Mouse (Mus musculus) forebrain, embryonic 15.5 days (tissue): ENCODE measurements at regions not wholly inside any gene's neighbourhood (a gene's known extent, or its start where the extent isn't known, plus 50 kb on each side); places are given as distances from the start of the nearest gene placed in this dataset.

Source experiments
- ATAC-seq: fragments of 200-750 bp; cut with Nextera tagmentation; replicated peaks from 2 replicates; pipeline ENCODE4 v1.8.0; 2017; ENCODE audit warnings: mild to moderate bottlenecking, moderate TSS enrichment, moderate library complexity
- H3K27ac ChIP-seq: fragments of 300-500 bp; sonication (generic); replicated peaks from 2 replicates; pipeline ENCODE4 v1.5.1; 2015; ENCODE audit warnings: mild to moderate bottlenecking, inconsistent platforms
- H3K27me3 ChIP-seq: fragments of 300-500 bp; sonication (generic); 2 replicates; pipeline ENCODE4 v1.6.1; 2015; ENCODE audit warnings: inconsistent platforms
- H3K36me3 ChIP-seq: fragments of 300-500 bp; sonication (generic); 2 replicates; pipeline ENCODE4 v1.6.1; 2015; ENCODE audit warnings: mild to moderate bottlenecking, inconsistent platforms
- H3K4me1 ChIP-seq: fragments of 300-500 bp; sonication (generic); 2 replicates; pipeline ENCODE4 v1.6.1; 2015; ENCODE audit warnings: inconsistent platforms
- H3K4me2 ChIP-seq: fragments of 300-500 bp; sonication (generic); replicated peaks from 2 replicates; pipeline ENCODE4 v1.6.1; 2015; ENCODE audit warnings: mild to moderate bottlenecking, inconsistent platforms
- H3K4me3 ChIP-seq: fragments of 300-500 bp; sonication (generic); 2 replicates; pipeline ENCODE4 v1.5.1; 2015; ENCODE audit warnings: mild to moderate bottlenecking, inconsistent platforms
- H3K9ac ChIP-seq: fragments of 300-500 bp; sonication (generic); replicated peaks from 2 replicates; pipeline ENCODE4 v1.6.1; 2015; ENCODE audit warnings: mild to moderate bottlenecking, inconsistent platforms
- H3K9me3 ChIP-seq: fragments of 300-500 bp; sonication (generic); 2 replicates; pipeline ENCODE4 v1.6.1; 2016; ENCODE audit warnings: inconsistent platforms
- WGBS: fragments of 180-500 bp; shearing (Covaris S2); methylation state at CpG from one replicate; pipeline ENCODE4 v1.1.7; 2015; ENCODE audit warnings: mixed read lengths; 5-methylcytosine and 5-hydroxymethylcytosine counted together

DNA sequence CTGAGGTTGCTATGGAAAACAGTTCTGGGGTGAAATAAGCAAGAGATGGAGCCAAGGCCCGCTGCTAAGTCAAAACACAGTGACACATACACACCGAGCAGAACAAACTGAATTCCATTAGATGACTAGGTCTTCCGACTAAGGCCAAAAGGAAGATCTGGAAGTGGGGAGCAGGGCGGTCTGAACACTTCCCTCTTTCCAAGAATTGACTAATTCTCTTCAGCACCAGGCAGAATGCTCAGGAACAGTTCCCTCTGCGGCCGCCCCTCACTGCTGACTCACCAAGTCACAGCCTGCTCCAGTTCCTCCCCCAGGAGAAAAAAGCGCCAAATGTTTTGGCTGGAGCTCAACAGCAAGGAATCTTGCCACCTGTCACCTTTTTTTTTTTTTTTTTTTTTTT, 328.9 kb upstream of the Trib2 start:
- Histone ChIP-seq H3K4me2 (no peak overlapping the region), H3K36me3 (no peaks in the 10 kb centered on the region), H3K27ac (no peak overlapping the region), H3K9ac (no peak overlapping the region), H3K4me1 (no peaks in the 10 kb centered on the region), H3K4me3 (no peak overlapping the region), H3K9me3 (no peaks in the 10 kb centered on the region), H3K27me3 (no peaks in the 10 kb centered on the region)
- 71% methylated on average over 7 of the region's 7 CpGs for WGBS
- no peak for ATAC-seq

DNA sequence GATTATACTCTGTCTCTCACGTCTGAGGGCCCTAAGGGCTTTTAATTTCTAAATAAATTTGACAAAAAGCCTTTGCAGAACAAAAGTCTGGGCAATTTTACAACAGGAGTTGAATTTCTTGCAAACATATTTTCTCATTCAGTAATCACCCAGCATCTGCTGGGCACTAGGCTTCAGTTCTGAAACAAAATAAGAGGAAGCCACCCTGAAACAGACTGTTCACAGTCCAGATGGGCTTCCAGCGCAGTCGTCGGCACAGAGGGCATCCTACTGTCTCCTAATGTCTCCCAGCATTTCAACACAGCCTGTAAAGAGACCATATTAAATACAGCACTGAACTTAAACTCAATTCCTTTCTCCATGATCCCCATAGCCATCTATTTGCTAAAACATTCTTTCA, 324.5 kb upstream of the Trib2 start:
- no peaks in the 10 kb centered on the region for H3K27me3 ChIP-seq
- no peak overlapping the region for H3K9ac ChIP-seq
- H3K4me2 ChIP-seq = no peak overlapping the region
- 57% methylated on average over 4 of the region's 4 CpGs for WGBS
- no peaks in the 10 kb centered on the region for H3K36me3 ChIP-seq
- no peaks in the 10 kb centered on the region for H3K4me1 ChIP-seq
- no peak overlapping the region for H3K27ac ChIP-seq
- ATAC-seq = no peak
- no peak overlapping the region for H3K4me3 ChIP-seq
- no peaks in the 10 kb centered on the region for H3K9me3 ChIP-seq

- Histone ChIP-seq H3K36me3 (no peaks in the 10 kb centered on the region), H3K9ac (no peak overlapping the region), H3K4me1 (no peaks in the 10 kb centered on the region), H3K27me3 (no peaks in the 10 kb centered on the region), H3K4me2 (no peak overlapping the region), H3K9me3 (no peaks in the 10 kb centered on the region), H3K27ac (no peak overlapping the region), H3K4me3 (no peak overlapping the region)
- WGBS = 72% methylated on average over 5 of the region's 5 CpGs
- no peak for ATAC-seq
Measured at GRCm38 (mm10) chr12:16140511-16141110, 323.9 kb upstream of the Trib2 start.

GRCm38 (mm10) chr12:16139152-16139551, 322.4 kb upstream of the Trib2 start:
- H3K27me3 ChIP-seq = no peaks in the 10 kb centered on the region
- H3K4me3 ChIP-seq = no peak overlapping the region
- no peaks in the 10 kb centered on the region for H3K4me1 ChIP-seq
- no peak overlapping the region for H3K9ac ChIP-seq
- no peak overlapping the region for H3K4me2 ChIP-seq
- H3K27ac ChIP-seq = no peak overlapping the region
- no peaks in the 10 kb centered on the region for H3K36me3 ChIP-seq
- WGBS = 58% methylated on average over 4 of the region's 4 CpGs
- no peak for ATAC-seq
- H3K9me3 ChIP-seq = no peaks in the 10 kb centered on the region

DNA sequence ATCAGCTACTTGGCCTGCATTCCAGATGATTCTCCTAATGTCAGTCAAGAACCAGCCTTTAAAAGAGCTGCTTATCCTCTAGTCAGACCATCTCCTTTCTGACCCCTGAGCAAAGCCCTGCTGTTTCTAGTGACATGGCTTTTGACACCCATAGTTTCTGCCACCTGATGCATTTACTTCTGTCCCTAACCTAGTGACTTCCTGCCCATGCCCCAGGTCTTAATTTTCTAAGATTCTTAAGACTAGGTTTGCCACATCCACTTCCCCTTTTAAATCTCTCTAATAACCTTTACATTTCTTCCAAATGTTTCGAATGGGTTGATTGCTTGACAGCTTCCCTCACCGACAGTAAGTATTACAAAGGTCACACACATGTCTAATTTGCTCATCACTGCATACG, 321.1 kb upstream of the Trib2 start:
- Histone ChIP-seq H3K9me3 (no peaks in the 10 kb centered on the region), H3K27ac (no peak overlapping the region), H3K27me3 (no peaks in the 10 kb centered on the region), H3K9ac (no peak overlapping the region), H3K36me3 (no peaks in the 10 kb centered on the region), H3K4me3 (no peak overlapping the region), H3K4me2 (no peak overlapping the region), H3K4me1 (no peaks in the 10 kb centered on the region)
- WGBS = 90% methylated on average over 3 of the region's 3 CpGs
- no peak for ATAC-seq

DNA sequence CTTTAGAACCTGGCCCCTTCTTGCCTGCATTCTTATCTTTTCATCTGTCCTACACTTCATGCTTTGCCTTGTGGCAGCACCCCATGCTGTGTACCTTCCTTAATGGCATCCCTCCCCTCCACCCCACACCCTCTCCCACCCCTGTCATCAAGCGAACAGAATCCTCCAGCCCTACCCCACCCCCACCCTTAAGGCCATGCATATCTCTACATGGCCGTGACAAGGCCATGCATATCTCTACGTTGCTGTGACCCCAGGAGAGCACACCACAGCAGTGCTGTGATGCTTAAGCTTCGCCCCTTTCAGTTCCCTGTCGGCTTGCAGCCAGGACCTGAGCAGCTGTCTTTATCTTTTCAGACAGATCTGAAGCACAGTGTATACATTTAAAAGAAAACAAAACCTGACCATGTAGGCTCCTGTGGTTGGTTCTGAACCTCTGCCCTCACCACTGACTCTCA, 319.5 kb upstream of the Trib2 start:
- Histone ChIP-seq H3K27me3 (no peaks in the 10 kb centered on the region), H3K4me2 (no peak overlapping the region), H3K36me3 (no peaks in the 10 kb centered on the region), H3K4me1 (no peaks in the 10 kb centered on the region), H3K27ac (no peak overlapping the region), H3K4me3 (no peak overlapping the region), H3K9ac (no peak overlapping the region), H3K9me3 (no peaks in the 10 kb centered on the region)
- ATAC-seq = no peak
- WGBS = 23% methylated on average over 5 of the region's 5 CpGs

DNA sequence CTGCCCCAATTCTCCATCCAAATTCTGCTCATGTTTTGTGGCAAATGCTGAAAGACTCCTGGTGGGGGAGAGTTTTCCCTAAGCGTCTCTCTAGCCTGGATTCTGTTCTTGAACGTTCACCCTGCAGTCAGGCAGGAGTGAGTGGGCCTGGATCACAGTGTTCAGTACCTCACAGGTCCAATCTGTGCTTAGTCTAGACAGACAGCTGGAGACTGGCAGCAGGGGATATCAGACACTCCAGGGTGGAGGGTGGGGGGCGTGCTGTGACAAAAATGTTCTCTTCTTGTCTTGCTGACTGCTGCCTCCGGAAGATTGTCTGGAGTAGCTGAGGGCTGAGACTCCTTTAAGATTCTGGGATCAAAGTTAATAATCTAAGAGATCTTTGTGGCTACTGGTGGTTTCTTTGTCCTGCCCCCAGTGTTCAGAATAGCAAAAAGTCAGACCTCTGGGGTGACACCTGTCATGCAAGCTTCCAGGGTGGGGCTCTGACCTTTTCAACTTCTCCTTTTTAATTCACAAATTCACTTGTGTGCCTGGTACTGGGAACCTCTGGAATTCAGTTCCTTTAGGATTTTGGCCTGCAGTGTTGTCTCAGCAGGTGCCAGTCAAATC, 319.0 kb upstream of the Trib2 start:
- no peaks in the 10 kb centered on the region for H3K36me3 ChIP-seq
- H3K27ac ChIP-seq = no peak overlapping the region
- H3K4me3 ChIP-seq = no peak overlapping the region
- ATAC-seq = no peak
- WGBS = 26% methylated on average over 4 of the region's 4 CpGs
- H3K4me1 ChIP-seq = no peaks in the 10 kb centered on the region
- no peaks in the 10 kb centered on the region for H3K9me3 ChIP-seq
- H3K9ac ChIP-seq = no peak overlapping the region
- no peaks in the 10 kb centered on the region for H3K27me3 ChIP-seq
- no peak overlapping the region for H3K4me2 ChIP-seq

- Histone ChIP-seq H3K4me3 (no peak overlapping the region), H3K36me3 (no peaks in the 10 kb centered on the region), H3K9ac (no peak overlapping the region), H3K4me1 (no peaks in the 10 kb centered on the region), H3K9me3 (no peaks in the 10 kb centered on the region), H3K4me2 (no peak overlapping the region), H3K27me3 (no peaks in the 10 kb centered on the region), H3K27ac (no peak overlapping the region)
- WGBS = 81% methylated on average over 3 of the region's 3 CpGs
- ATAC-seq = no peak
Measured at GRCm38 (mm10) chr12:16134446-16134845, 317.7 kb upstream of the Trib2 start.

GRCm38 (mm10) chr12:16133253-16133652, 316.5 kb upstream of the Trib2 start:
- Histone ChIP-seq H3K9ac (no peak overlapping the region), H3K4me3 (no peak overlapping the region), H3K4me1 (no peaks in the 10 kb centered on the region), H3K9me3 (no peaks in the 10 kb centered on the region), H3K27ac (no peak overlapping the region), H3K4me2 (no peak overlapping the region), H3K36me3 (no peaks in the 10 kb centered on the region), H3K27me3 (no peaks in the 10 kb centered on the region)
- no peak for ATAC-seq
- WGBS = 92% methylated on average over 3 of the region's 3 CpGs

- ATAC-seq = no peak
- Histone ChIP-seq H3K27ac (no peak overlapping the region), H3K4me2 (no peak overlapping the region), H3K27me3 (no peaks in the 10 kb centered on the region), H3K36me3 (no peaks in the 10 kb centered on the region), H3K4me3 (no peak overlapping the region), H3K9ac (no peak overlapping the region), H3K9me3 (no peaks in the 10 kb centered on the region), H3K4me1 (no peaks in the 10 kb centered on the region)
- 18% methylated on average over 1 of the region's 1 CpGs for WGBS
Measured at GRCm38 (mm10) chr12:16131740-16132077, 315.0 kb upstream of the Trib2 start.

DNA sequence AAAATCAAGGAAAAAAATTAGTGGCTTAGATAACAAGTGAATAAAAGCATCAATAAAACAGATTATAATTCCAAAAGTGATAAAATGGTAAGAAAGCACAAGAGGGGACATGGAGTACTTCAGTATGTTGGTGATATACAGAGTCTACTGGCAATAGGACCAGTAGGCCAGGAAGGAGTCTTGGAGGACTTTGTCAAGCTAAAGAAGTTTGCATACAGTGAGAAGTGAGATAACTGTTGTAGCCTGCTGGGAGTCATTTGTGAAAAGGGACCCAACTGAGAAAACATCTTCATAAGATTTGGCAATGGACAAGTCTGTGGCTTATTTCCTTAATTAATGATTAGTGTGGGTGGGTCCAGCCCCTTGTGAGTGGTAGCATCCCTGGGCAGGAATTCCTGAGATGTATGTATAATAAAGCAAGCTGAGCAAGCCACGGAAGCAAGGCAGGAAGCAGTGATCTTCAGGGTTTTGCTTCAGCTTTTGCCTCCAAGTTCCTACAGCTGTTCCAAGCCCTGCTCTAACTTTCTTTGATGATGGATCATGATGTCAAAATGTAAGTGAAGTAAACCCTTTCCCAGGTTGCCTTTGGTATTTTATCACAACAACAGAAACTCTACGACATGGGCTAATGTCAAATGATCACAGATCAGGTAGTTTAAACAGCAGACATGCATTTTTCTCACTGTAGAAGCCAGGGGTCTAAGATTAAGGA, 314.5 kb upstream of the Trib2 start:
- no peaks in the 10 kb centered on the region for H3K4me1 ChIP-seq
- 68% methylated on average over 2 of the region's 2 CpGs for WGBS

DNA sequence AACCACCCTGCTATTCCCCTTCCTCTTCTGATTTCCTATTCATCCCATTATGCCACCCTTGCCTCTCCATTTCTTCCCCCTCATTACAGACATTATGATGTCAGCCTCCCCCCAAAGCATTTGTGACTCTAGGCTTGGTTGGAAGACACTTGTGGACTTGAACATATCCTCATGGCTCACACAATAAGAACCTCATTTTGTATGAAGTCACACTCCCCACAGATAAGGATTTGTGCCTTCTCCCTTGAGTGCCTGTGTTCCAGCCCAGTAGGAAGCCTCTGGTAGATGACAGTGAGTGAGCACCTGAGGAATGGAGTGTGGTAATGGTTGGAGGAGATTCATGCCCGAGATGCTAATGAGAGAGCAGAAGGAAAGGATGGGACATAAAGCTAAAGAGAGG, 313.9 kb upstream of the Trib2 start:
- Histone ChIP-seq H3K4me1 (no peaks in the 10 kb centered on the region), H3K9me3 (no peaks in the 10 kb centered on the region), H3K4me2 (no peak overlapping the region), H3K27ac (no peak overlapping the region), H3K4me3 (no peak overlapping the region), H3K27me3 (no peaks in the 10 kb centered on the region), H3K9ac (no peak overlapping the region), H3K36me3 (no peaks in the 10 kb centered on the region)
- WGBS = 73% methylated on average over 1 of the region's 1 CpGs
- no peak for ATAC-seq

More for the DNA sequence above, 314.5 kb upstream of the Trib2 start:
- no peaks in the 10 kb centered on the region for H3K36me3 ChIP-seq
- H3K27ac ChIP-seq = no peak overlapping the region
- no peak overlapping the region for H3K4me2 ChIP-seq
- H3K9ac ChIP-seq = no peak overlapping the region
- H3K4me3 ChIP-seq = no peak overlapping the region
- ATAC-seq = no peak
- no peaks in the 10 kb centered on the region for H3K27me3 ChIP-seq
- no peaks in the 10 kb centered on the region for H3K9me3 ChIP-seq

DNA sequence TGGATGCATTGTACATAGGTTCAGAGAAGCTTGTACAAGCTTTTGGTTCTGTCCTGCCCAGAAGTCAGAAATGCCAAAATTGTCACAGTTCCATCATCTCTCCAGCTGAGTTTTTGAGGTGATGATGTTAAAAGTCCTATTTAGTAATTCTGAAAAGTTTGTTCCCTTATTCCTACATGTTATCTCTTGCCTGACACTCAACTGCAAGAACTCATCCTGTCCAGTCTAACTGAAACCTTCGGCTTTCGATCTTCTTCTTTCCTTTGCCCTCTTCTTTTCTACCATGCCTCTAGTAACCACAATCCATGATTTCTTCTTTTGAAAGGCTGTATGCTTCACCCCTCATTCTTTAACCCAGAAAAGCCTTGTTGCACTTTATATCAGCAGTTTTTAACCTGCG, 313.2 kb upstream of the Trib2 start:
- no peak for ATAC-seq
- no peak overlapping the region for H3K9ac ChIP-seq
- H3K27ac ChIP-seq = no peak overlapping the region
- no peak overlapping the region for H3K4me2 ChIP-seq
- H3K36me3 ChIP-seq = no peaks in the 10 kb centered on the region
- no peak overlapping the region for H3K4me3 ChIP-seq
- 97% methylated on average over 3 of the region's 3 CpGs for WGBS
- H3K9me3 ChIP-seq = no peaks in the 10 kb centered on the region
- H3K4me1 ChIP-seq = no peaks in the 10 kb centered on the region
- H3K27me3 ChIP-seq = no peaks in the 10 kb centered on the region
